Mouse (Mus musculus) thymus, postnatal 36 days (tissue): ENCODE results near the gene Tmem108.
"Not testable (repeated sequence)": the region's sequence is repeated elsewhere in the genome, so short reads cannot be mapped to it uniquely, and the experiment has no call there.

ENCODE experiments used
- DNase-seq, 2 experiments: peaks; one replicate each; pipeline ENCODE4 v3.0.0; 2022; ENCODE audit warnings: mixed read lengths in 2 of 2

Tmem108 gene

DNA sequence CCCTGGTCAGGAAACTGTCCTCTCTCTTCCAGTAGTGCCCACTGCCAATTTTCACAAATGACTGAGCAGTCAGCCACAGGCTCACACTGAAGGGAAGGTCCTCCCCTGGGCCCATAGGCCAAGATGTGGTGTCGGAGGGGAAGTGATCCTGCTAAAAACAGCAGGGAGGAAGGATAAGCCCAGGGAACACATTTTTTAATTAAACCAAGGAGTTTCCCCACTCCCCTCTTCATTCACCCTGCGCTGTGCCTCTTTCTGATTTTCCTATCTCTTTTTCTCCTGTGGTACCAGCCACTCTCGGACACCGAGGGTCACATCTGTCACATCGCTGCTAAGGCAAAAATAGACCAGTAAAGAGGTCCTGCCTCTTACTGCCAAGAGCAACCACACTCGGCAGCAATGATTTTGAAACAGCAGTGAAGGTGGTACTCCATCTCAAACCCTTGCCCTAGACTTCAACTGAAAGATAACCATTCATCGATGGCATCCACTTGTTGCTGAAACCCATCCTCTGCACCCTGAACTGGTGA, 83.0 kb downstream of the Tmem108 start:
- DNase-seq: no peak

DNA sequence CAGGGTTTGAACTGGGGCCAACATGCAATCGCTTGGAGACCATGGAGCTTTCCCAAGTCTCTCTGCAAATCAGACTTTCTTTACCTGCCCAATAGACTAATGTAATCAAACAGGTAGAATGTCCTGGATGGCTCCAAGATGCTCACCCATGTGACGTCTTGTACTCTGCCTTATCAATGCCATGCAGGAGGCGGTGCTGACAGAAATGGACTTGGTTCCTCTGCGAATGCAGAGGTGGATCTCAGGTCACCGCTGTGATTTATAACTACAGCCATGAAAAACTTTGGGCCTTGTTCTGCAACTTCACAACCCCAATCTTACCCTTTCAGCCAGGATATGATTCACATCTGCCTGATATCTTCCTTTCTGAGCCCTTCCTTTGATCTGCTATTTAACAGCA, 83.8 kb downstream of the Tmem108 start:
- no peak for DNase-seq

DNA sequence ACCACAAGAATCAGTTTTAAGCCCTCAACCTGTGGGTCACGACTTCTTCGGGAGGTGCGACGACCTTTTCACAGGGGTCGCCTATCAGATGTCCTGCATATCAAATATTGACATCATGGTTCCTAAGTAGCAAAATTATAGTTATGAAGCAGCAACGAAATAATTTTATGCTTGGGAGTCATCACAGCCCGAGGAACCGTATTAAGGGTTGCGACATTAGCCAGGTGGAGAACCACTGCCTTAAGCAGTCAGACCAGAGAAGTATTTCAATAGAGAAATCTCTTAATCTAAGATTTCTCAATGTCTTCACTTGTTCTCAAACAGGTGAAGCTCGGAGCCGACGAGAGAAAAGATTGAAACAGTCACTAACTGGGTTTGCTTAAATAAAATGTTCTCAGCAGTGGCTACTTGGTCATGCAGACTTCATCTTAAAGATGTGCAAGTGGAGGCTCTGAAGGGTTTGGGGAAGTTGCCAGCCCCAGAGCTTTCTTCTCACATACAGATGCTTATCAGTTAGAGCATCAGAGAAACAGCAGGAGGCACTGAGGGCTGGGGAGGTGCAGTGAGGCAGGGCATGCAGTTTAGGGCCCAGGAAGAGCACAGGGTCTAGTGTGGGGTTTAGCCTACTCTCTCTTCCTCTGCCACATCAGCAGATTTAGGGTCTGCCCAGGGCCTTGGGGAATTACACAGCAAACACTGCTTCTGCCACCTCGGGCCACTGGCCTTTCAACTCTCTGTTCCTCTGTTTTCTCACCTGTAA, 85.7 kb downstream of the Tmem108 start:
- DNase-seq: peak; percentile 14 to 38

DNA sequence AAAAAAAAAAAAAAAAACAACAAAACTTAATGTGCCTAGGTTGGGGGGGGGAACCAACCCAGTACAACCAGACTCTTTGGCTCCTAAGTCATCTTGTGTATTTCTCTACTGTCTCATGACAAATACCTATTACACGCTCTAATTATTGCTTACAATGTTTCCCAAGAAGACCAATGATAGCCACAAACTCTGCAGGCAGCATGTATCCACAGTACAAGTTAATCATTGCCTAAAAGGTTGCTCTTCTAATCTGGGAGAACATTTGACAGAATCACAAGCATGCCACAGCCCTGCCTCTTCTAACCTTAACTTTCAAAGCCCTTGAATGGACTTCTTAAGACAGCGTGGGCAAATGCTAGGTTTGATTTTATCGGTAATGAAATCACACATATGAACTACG, 88.8 kb downstream of the Tmem108 start:
- no peak for DNase-seq

DNA sequence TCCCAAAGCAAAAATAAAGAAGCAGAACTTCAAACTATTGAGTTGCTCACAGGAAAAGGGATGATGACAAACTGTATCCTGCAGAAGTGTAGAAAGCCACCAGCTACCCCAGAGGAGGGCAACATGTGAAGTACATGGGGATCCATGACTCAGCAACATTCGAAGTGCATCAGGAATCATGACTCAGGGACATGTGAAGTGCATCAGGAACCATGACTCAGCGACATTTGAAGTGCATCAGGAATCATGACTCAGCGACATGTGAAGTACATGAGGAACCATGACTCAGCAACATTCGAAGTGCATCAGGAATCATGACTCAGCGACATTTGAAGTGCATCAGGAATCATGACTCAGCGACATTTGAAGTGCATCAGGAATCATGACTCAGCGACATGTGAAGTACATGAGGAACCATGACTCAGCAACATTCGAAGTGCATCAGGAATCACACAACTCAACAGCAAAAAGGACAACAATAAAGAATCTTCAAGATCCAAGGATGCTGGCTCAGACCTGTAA, 91.0 kb downstream of the Tmem108 start:
- not testable (repeated sequence) for DNase-seq

- no peak for DNase-seq
These were observed 92.8 kb downstream of the Tmem108 start for GRCm38 (mm10) chr9:103668830-103669229.

GRCm38 (mm10) chr9:103665817-103666216, 95.8 kb downstream of the Tmem108 start:
- DNase-seq: no peak

DNA sequence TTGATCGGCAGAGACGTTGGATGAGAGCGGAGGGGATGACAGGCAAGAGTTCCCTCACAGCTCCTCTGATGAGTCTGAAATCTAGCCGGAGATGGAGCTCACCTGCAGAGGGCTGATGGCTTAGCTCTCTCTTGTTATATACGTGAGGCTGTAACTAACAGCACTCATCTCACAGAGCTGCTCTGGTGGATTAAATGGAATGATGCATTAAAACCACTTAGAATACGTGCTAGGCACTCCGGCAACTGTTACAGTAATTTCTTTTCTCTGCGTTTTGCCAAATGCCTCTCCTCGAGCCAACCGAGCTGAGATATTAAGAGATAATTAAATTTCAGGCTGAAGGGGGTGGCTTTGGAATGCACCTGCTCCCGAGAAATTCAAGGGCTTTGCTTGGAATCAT, 97.5 kb downstream of the Tmem108 start:
- no peak for DNase-seq

- DNase-seq: no peak
These were observed 99.8 kb downstream of the Tmem108 start for GRCm38 (mm10) chr9:103661873-103662272.

DNA sequence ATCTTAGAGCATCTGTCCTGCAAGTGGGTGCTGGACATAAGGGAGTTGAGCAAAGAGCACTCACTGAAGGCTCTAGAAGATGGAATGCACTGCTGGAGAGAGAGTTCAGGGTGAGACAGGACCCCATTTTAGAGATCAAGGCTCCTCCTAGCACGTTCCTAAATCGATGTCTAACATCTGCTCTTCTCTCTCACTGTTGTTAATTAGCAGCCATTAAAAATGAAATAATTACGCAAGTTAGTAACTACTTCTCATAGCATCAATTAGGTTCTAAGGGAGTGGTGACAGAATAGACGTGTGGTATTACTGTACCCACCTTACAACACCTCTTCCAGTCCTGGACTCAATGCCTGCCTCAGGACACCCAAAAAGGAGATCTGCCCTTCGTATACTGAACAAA, 103.7 kb downstream of the Tmem108 start:
- DNase-seq: no peak

- no peak for DNase-seq
These were observed 104.3 kb downstream of the Tmem108 start for GRCm38 (mm10) chr9:103657183-103657975.

DNA sequence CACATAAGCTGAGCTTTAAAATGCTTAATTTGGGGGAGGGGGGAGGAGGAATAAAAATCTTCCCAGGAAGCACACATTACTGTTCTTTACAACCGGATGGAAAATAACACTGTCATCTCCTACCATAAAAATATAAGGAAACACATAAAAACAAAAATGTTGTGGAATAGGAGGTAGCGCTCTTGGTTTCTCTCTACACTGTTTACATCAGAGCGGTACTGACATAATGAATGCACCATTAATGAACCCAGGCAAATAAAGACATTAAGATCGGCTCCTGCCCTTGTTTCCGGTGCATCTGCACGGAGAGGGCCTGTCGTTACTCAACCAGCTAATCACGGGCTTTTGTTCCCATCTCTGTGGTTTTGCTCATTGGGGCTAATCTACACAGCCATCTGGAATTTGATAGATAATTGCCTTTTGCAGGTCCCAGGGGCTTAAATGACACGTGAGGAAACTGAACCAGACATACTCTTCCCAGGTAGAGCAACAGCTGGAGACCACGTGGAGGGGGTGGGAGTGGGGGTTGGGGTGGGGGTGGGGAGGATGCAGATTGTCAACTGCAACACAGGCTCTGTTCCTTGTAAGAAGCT, 107.5 kb downstream of the Tmem108 start:
- no peak for DNase-seq

DNA sequence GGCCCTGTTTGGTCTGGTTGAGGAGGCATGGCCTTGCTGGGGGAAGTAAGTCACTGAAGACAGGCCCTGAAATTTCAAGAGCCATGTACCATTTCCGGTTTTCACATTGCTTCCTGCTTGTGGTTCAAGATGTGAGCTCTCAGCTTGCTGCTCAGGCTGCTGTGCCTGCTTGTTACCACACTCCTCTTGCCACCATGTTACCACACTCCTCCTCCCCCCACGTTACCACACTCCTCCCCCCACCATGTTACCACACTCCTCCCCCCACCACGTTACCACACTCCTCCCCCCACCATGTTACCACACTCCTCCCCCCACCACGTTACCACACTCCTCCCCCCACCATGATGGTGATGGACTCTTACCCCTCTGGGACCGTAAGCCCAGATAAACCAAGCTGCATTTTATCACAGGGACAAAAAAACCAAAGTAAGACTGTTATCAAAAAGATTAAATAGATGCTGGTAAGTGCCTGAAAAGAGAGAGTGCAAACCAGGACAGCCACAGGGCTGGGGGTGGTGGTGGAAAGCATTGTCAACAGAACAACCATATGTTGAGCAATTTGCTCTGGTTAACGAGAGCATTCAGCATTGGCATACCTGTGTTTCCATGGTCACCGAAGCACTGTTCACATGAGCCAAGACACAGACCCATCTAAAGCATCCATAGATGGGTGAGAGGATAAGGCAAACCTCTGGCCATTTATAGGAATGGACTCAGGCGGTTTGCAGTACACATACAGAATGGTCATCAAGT, 109.3 kb downstream of the Tmem108 start:
- no peak for DNase-seq

- DNase-seq: no peak
These were observed 115.0 kb downstream of the Tmem108 start for GRCm38 (mm10) chr9:103646605-103647004.

DNA sequence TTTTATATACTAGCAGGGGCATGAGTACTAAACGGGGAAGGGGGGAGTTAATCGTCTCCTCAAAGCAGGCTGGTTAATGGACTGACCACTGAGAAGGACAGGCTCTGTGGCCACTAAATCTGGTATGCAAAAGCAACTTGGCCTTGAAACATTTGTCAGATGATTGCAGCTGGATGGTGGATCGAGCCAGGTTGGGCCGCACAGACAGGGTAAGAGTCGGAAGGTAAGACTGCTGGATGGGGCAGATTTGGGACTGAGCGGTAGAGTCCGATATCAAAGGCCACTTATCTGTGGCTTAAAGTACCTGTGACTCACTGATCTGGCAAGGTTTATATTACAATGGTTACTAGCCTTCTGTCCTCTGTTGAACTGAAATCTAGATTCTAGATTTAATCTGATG, 115.9 kb downstream of the Tmem108 start:
- DNase-seq: no peak

- no peak for DNase-seq
These were observed 119.3 kb downstream of the Tmem108 start for GRCm38 (mm10) chr9:103642300-103642699.

- DNase-seq: no peak
These were observed 120.3 kb downstream of the Tmem108 start for GRCm38 (mm10) chr9:103641340-103641739.

DNA sequence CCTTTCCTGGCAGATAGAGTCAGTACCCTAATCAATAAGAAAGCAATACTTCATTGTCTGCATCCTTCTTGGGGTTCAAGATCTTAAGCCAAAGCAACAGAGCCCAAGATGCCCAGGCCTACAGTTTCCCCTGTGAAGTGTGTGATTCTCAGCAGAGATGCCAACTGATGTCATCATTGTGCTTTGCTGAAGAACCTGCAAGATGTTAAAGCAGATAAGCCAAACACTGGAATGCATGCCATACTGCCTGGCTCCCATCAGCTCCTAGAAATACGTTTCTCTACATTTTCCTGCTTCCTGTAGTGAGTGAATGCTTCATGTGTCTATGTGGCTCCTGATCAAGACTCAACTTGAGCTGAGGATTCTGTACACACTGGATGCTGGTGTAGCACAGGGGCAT, 122.2 kb downstream of the Tmem108 start:
- DNase-seq: no peak

GRCm38 (mm10) chr9:103637451-103637850, 124.2 kb downstream of the Tmem108 start:
- no peak for DNase-seq

- DNase-seq: no peak
These were observed 124.8 kb downstream of the Tmem108 start for GRCm38 (mm10) chr9:103636847-103637246.

- DNase-seq: no peak
These were observed 132.7 kb downstream of the Tmem108 start for GRCm38 (mm10) chr9:103628861-103629469.

DNA sequence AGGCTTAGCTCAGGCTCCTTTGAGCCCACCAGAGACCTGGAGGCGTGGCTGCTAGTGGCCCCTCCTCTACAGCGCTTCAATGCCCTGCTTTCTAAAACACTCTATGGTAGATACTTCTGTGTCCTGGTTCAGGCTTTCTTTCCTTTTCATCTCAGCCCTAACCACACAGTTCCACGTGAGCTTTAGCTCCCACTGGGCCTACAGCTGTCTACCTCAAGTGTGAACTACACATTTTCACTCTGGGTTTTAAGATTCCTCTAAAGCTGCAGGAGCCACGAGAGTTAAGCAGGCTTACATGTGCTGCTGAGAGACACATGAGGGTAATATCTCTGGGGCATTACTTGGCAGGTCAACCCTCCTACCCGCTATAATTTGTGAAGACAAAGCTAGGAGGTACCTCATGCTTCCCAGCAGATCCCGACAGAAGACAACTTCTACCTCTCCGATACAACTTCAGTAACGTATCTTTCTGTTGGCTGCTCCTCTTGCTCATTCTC, 134.2 kb downstream of the Tmem108 start:
- peak in 1 of 2 experiments; percentile 21 for DNase-seq
